Mouse (Mus musculus) stomach, postnatal 0 days (tissue): ENCODE measurements around the gene Nfkbiz. TPM values are rescaled to one million over a fixed set of nuclear protein-coding genes. Genes with fewer than 3 reads are reported as not detected.

Experiments
- ATAC-seq: fragments of 200-750 bp; cut with Nextera tagmentation; 2 replicates; pipeline ENCODE4 v1.8.0; 2017; ENCODE audit not compliant: low FRiP score, low TSS enrichment
- DNase-seq: peaks from one replicate; pipeline ENCODE4 v3.0.0-alpha.2; 2016; ENCODE audit warnings: low spot score
- H3K27ac ChIP-seq: fragments of 300-500 bp; sonication (generic); replicated peaks from 2 replicates; pipeline ENCODE4 v1.5.1; 2014; ENCODE audit warnings: mild to moderate bottlenecking, control low read depth
- H3K27me3 ChIP-seq: fragments of 300-500 bp; sonication (generic); 2 replicates; pipeline ENCODE4 v1.6.1; 2014; ENCODE audit warnings: low read length; ENCODE audit not compliant: control insufficient read depth, insufficient read depth
- H3K36me3 ChIP-seq: fragments of 300-500 bp; sonication (generic); 2 replicates; pipeline ENCODE4 v1.6.1; 2014; ENCODE audit warnings: low read length, mixed read lengths; ENCODE audit not compliant: control insufficient read depth, insufficient read depth
- H3K4me1 ChIP-seq: fragments of 300-500 bp; sonication (generic); replicated peaks from 2 replicates; pipeline ENCODE4 v1.6.1; 2014; ENCODE audit warnings: antibody characterized with exemption; ENCODE audit not compliant: control insufficient read depth, insufficient read depth
- H3K4me2 ChIP-seq: fragments of 300-500 bp; sonication (generic); replicated peaks from 2 replicates; pipeline ENCODE4 v1.6.1; 2014; ENCODE audit warnings: low read depth, mild to moderate bottlenecking, control low read depth, moderate library complexity
- H3K4me3 ChIP-seq: fragments of 300-500 bp; sonication (generic); 2 replicates; pipeline ENCODE4 v1.5.1; 2014; ENCODE audit warnings: low read depth, low read length, control low read depth
- H3K9ac ChIP-seq: fragments of 300-500 bp; sonication (generic); 2 replicates; pipeline ENCODE4 v1.6.1; 2014; ENCODE audit warnings: mild to moderate bottlenecking, low read length, control low read depth, mixed read lengths
- H3K9me3 ChIP-seq: fragments of 300-500 bp; sonication (generic); 2 replicates; pipeline ENCODE4 v1.6.1; 2016; ENCODE audit warnings: low read length; ENCODE audit not compliant: control insufficient read depth
- CTCF ChIP-seq: IDR thresholded peaks from 2 replicates; pipeline ENCODE4 v1.5.1; 2016; ENCODE audit warnings: antibody characterized with exemption, low read depth, mild to moderate bottlenecking, moderate library complexity
- EP300 ChIP-seq: optimal IDR thresholded peaks from 2 replicates; pipeline ENCODE3; 2016; ENCODE audit warnings: antibody characterized with exemption
- WGBS: fragments of 180-500 bp; shearing (Covaris S2); extraction: QIAGEN DNeasy Blood & Tissue Kit; methylation state at CpG from one replicate; pipeline ENCODE4 v1.1.7; 2014; 5-methylcytosine and 5-hydroxymethylcytosine counted together
- polyA plus RNA-seq: library from polyadenylated mRNA; unstranded; fragments of >200 nt; fragmentation: Nextera tagmentation; extraction: Ambion mirVana; gene quantifications from 2 replicates; pipeline ENCODE4 v1.2.1, GENCODE M21; 2015

Gene Nfkbiz
- polyA plus RNA-seq, 1 experiment from 2014 or later, result 9.1 TPM

DNA sequence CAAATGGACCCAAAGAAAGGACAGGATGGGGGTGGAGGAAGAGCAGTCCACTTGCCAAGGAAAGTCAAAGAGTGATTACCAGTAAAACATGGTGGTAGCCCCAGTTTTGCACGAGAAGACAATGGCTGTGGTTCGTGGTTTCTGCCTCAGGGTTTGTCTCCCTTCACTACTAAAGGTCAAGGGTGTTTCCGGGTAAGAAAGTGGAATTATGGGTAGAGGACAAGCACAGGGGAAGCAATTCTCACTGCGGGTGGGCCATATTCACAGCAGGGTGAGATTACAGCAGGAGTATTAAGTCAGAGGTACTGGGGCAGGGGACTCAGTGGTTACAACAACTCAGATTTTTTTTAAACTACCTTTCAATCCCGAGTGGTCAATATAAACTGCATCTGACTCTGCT is 50.0 kb downstream of the Nfkbiz start:
- Histone ChIP-seq H3K4me1 (no peaks in the 10 kb centered on the region), H3K9me3 (no peaks in the 10 kb centered on the region), H3K27ac (no peak overlapping the region), H3K36me3 (no peaks in the 10 kb centered on the region), H3K4me3 (no peak overlapping the region), H3K9ac (no peak overlapping the region), H3K27me3 (no peaks in the 10 kb centered on the region), H3K4me2 (no peak overlapping the region)
- no peak for DNase-seq
- no peak for ATAC-seq
- 73% methylated on average over 5 of the region's 5 CpGs for WGBS
- no peak for TF ChIP-seq CTCF
- TF ChIP-seq EP300, result no peak

DNA sequence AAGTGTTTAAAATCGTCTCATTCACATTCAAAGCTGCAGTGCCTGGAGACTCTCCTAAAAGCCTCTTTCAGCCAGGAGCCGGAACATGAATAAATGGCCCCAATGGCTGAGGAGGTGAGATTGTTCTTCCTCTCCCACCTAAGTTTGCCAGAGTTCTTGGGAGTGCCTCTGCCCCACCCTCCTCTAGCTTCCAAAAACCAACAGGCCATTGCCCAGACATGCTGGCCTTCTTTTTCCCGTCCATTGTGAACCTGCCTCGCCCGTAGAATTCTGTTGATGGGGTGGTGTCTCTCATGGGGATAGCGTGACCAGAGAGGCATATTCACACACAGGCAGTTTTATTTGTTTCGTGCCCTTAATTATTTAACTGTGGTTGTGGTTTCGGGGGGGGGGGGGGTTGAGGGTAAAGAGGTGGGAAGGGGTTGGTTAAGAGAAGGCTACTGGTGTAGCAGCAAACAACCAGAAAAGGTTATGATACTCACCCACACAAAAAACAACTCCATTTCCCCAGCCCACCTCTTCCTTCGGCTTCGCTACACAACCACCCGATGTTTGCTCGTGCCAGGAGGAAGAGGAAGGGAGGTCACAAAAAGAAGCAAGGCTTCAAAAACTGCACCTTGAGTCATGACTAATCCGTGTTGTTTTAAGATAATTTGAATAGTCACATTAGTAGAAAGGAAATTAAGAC is 51.2 kb downstream of the Nfkbiz start:
- 68% methylated on average over 13 of the region's 13 CpGs for WGBS
- no peaks in the 10 kb centered on the region for H3K27me3 ChIP-seq
- no peak overlapping the region for H3K4me3 ChIP-seq
- no peak overlapping the region for H3K9ac ChIP-seq
- no peak for ATAC-seq
- H3K4me1 ChIP-seq, result no peaks in the 10 kb centered on the region
- H3K36me3 ChIP-seq, result no peaks in the 10 kb centered on the region
- DNase-seq, result no peak
- peak overlapping the region; percentile 59 for H3K27ac ChIP-seq
- H3K9me3 ChIP-seq, result no peaks in the 10 kb centered on the region
- no peak overlapping the region for H3K4me2 ChIP-seq
- TF ChIP-seq EP300 (no peak), CTCF (no peak)

DNA sequence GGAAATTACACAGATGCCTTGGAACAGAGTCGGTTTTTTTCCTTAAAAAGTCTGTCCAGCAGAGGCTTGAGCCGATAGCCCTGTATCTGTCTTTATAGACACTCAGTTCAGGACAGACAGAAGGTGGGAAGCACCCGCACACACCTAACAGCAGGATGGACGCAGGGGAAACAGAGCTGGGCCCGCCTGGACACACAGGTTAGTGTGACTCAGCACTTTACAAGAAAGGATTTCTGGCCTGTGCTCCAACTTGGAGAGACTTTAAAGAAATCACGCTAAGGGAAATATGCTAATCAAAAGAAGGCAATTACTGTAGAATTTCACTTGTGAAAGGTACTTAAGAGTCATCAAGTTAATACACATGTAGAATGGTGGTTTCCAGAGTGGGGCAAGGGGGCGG is 54.3 kb downstream of the Nfkbiz start:
- H3K36me3 ChIP-seq, result no peaks in the 10 kb centered on the region
- H3K4me1 ChIP-seq, result no peaks in the 10 kb centered on the region
- peak overlapping the region; percentile 45; the same call in 1 of the 2 replicates for H3K27ac ChIP-seq
- TF ChIP-seq CTCF (no peak), EP300 (no peak)
- DNase-seq, result no peak
- H3K9ac ChIP-seq, result no peak overlapping the region
- no peak overlapping the region for H3K4me3 ChIP-seq
- H3K27me3 ChIP-seq, result no peaks in the 10 kb centered on the region
- no peaks in the 10 kb centered on the region for H3K9me3 ChIP-seq
- WGBS, result 64% methylated on average over 7 of the region's 7 CpGs
- H3K4me2 ChIP-seq, result no peak overlapping the region
- ATAC-seq, result no peak

DNA sequence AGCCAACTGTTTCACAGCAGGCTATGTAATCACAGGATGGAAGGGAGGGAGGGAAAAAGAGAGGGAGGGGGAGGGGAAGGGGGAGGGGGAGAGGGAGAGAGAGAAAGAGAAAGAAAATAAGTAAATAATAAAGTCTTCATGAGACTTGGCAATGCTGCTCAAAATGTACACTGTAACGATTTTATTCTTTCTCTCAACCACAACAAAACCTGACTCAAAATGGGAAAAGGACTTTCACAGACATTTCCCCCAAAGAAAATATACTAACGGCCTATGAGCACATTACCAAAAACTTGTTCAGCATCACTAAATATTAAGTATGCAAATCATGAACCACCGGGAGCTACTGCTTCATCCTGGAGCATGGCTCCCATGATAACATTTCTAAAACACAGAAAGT is 54.8 kb downstream of the Nfkbiz start:
- no peak for ATAC-seq
- WGBS, result 73% methylated on average over 3 of the region's 3 CpGs
- DNase-seq, result no peak
- Histone ChIP-seq H3K27ac (peak overlapping the region; percentile 45; the same call in 1 of the 2 replicates), H3K27me3 (no peaks in the 10 kb centered on the region), H3K9ac (no peak overlapping the region), H3K4me3 (no peak overlapping the region), H3K4me1 (no peaks in the 10 kb centered on the region), H3K9me3 (no peaks in the 10 kb centered on the region), H3K4me2 (no peak overlapping the region), H3K36me3 (no peaks in the 10 kb centered on the region)
- no peak for TF ChIP-seq EP300
- TF ChIP-seq CTCF, result no peak

DNA sequence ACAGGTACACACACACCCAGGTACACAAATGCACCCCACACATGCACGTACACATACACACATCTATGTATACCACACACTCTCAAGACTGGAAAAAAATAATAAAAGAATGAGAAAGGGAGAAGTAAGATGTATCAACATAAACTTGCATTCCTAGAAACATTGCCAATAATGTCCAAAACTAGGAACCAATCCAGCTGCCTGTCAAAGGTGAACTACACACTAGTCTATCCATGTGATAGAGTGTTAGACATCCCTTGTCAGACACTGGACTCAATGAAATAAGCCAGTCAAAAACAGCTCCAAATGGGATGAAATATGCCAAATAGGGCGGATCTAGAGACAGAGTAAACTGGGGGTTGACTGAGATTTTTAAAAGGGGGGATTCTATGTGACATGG is 55.8 kb downstream of the Nfkbiz start:
- Histone ChIP-seq H3K4me3 (no peak overlapping the region), H3K9me3 (no peaks in the 10 kb centered on the region), H3K27me3 (no peaks in the 10 kb centered on the region), H3K36me3 (no peaks in the 10 kb centered on the region), H3K9ac (no peak overlapping the region), H3K4me2 (no peak overlapping the region), H3K27ac (0 out of 2 replicates have a peak overlapping the region, but pooled peaks have one; percentile 24), H3K4me1 (no peaks in the 10 kb centered on the region)
- TF ChIP-seq CTCF (no peak), EP300 (no peak)
- 85% methylated on average over 2 of the region's 2 CpGs for WGBS
- DNase-seq, result no peak
- ATAC-seq, result no peak

DNA sequence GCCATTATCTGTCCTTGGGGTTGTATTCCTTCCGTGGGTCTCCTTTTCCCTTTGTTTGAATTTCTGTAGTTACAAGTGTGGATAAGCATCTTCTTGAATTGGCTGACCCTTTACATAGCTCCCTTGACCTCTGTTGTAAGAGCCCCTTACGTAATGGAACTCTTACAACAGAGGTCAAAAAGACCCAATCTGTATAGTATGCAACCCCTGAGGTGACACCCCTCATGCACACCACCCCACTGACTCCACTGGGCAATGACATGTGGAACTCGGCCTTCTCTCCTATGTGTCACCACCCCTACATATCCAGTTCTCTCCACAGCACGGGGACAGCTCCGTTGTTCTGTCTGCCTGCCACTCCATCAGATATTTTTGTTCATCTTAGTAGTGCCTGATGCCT is 56.9 kb downstream of the Nfkbiz start:
- Histone ChIP-seq H3K27me3 (no peaks in the 10 kb centered on the region), H3K9ac (no peak overlapping the region), H3K27ac (no peak overlapping the region), H3K36me3 (no peaks in the 10 kb centered on the region), H3K4me1 (no peaks in the 10 kb centered on the region), H3K9me3 (no peaks in the 10 kb centered on the region), H3K4me3 (no peak overlapping the region), H3K4me2 (no peak overlapping the region)
- no peak for DNase-seq
- TF ChIP-seq CTCF (no peak), EP300 (no peak)
- ATAC-seq, result no peak
- WGBS, result 63% methylated on average over 5 of the region's 5 CpGs
